Mouse (Mus musculus) CH12.LX (cell line): ENCODE results near the gene Ebf4. TPM values are rescaled to one million over a fixed set of nuclear protein-coding genes. Genes with fewer than 3 reads are reported as not detected.

ENCODE experiments used
- DNase-seq: peaks from one replicate; pipeline ENCODE4 v3.0.0-alpha.2; 2013; ENCODE audit errors: extremely low read depth
- H3K27ac ChIP-seq: 2 replicates; pipeline ENCODE4 v1.5.1; 2012; ENCODE audit warnings: low read depth, mild to moderate bottlenecking, control low read depth, moderate library complexity; ENCODE audit not compliant: insufficient read depth
- H3K27me3 ChIP-seq: replicated peaks from 2 replicates; pipeline ENCODE3; 2012; ENCODE audit warnings: inconsistent platforms
- H3K36me3 ChIP-seq, 2 experiments: replicated peaks in 1 of 2; 2 replicates each; pipeline versions ENCODE3 to v1.6.1; 2012; ENCODE audit warnings: inconsistent platforms in 1 of 2, low read length in 1 of 2, mild to moderate bottlenecking in 1 of 2, mixed read lengths in 1 of 2, moderate library complexity in 1 of 2; ENCODE audit not compliant: control insufficient read depth in 1 of 2, insufficient read depth in 1 of 2
- H3K4me1 ChIP-seq, 2 experiments: 2 replicates each; pipeline ENCODE4 v1.6.1; 2012; ENCODE audit warnings: inconsistent platforms in 1 of 2, moderate library complexity in 1 of 2; ENCODE audit not compliant: insufficient read depth in 2 of 2, control insufficient read depth in 1 of 2
- H3K4me2 ChIP-seq: 2 replicates; pipeline ENCODE4 v1.6.1; 2012; ENCODE audit warnings: low read depth, mild to moderate bottlenecking, control low read depth; ENCODE audit not compliant: poor library complexity, insufficient read depth, severe bottlenecking
- H3K4me3 ChIP-seq, 3 experiments: fragments of 150-350 bp in 1 of 3; sonication (generic) in 1 of 3; replicated peaks in 1 of 3; 2 replicates each; pipeline versions ENCODE3 to v1.5.1; 2011 to 2012; ENCODE audit warnings: low read depth in 2 of 3, low read length in 2 of 3, mild to moderate bottlenecking in 2 of 3, moderate library complexity in 2 of 3, control low read depth in 1 of 3, improper control_type of control experiment in 1 of 3, inconsistent platforms in 1 of 3, mixed read lengths in 1 of 3; ENCODE audit not compliant: poor library complexity in 1 of 3
- H3K79me2 ChIP-seq: replicated peaks from 2 replicates; pipeline ENCODE4 v1.6.1; 2012; ENCODE audit warnings: mild to moderate bottlenecking, moderate library complexity; ENCODE audit not compliant: control insufficient read depth, poor library complexity, insufficient read depth, severe bottlenecking; ENCODE audit errors: extremely low read depth
- H3K9ac ChIP-seq: 2 replicates; pipeline ENCODE4 v1.6.1; 2012; ENCODE audit warnings: low read depth, mild to moderate bottlenecking, control low read depth, moderate library complexity; ENCODE audit not compliant: insufficient read depth
- H3K9me3 ChIP-seq: replicated peaks from 2 replicates; pipeline ENCODE3; 2012; ENCODE audit warnings: low read length, inconsistent platforms, mixed read lengths
- BHLHE40 ChIP-seq: IDR thresholded peaks from 2 replicates; pipeline ENCODE4 v1.6.1; 2011; ENCODE audit warnings: mild to moderate bottlenecking, low read depth, low read length, improper control_type of control experiment
- CTCF ChIP-seq, 2 experiments: IDR thresholded peaks in 1 of 2; conservative IDR thresholded peaks in 1 of 2; 2 replicates each; pipeline ENCODE4 v1.5.1; 2011 to 2012; ENCODE audit warnings: low read depth in 2 of 2, low read length in 2 of 2, improper control_type of control experiment in 1 of 2, inconsistent platforms in 1 of 2, mild to moderate bottlenecking in 1 of 2, moderate library complexity in 1 of 2
- EP300 ChIP-seq: IDR thresholded peaks from 2 replicates; pipeline ENCODE4 v1.6.1; 2011; ENCODE audit warnings: low read length, improper control_type of control experiment
- ETS1 ChIP-seq: conservative IDR thresholded peaks from 2 replicates; pipeline ENCODE4 v1.6.1; 2012; ENCODE audit warnings: low read depth, mild to moderate bottlenecking, inconsistent platforms, low read length, improper control_type of control experiment, moderate library complexity
- GABPA ChIP-seq: IDR thresholded peaks from 2 replicates; pipeline ENCODE4 v1.6.1; 2012; ENCODE audit warnings: low read depth, low read length, improper control_type of control experiment, inconsistent platforms; ENCODE audit not compliant: insufficient replicate concordance
- HCFC1 ChIP-seq: IDR thresholded peaks from 2 replicates; pipeline ENCODE4 v1.6.1; 2012; ENCODE audit warnings: low read depth, mild to moderate bottlenecking, inconsistent platforms, low read length, improper control_type of control experiment
- IRF4 ChIP-seq: IDR thresholded peaks from 2 replicates; pipeline ENCODE4 v1.6.1; 2014; ENCODE audit warnings: low read depth, mild to moderate bottlenecking, inconsistent platforms, low read length, improper control_type of control experiment
- JUN ChIP-seq: IDR thresholded peaks from 2 replicates; pipeline ENCODE4 v1.6.1; 2011; ENCODE audit warnings: low read depth, mild to moderate bottlenecking, low read length, improper control_type of control experiment, moderate library complexity; ENCODE audit not compliant: insufficient read depth
- MAFK ChIP-seq: IDR thresholded peaks from 2 replicates; pipeline ENCODE4 v1.6.1; 2011; ENCODE audit warnings: low read length, improper control_type of control experiment; ENCODE audit not compliant: insufficient replicate concordance
- MYC ChIP-seq: IDR thresholded peaks from 2 replicates; pipeline ENCODE4 v1.6.1; 2011; ENCODE audit warnings: low read depth, mild to moderate bottlenecking, improper control_type of control experiment, low read length
- NELFE ChIP-seq: IDR thresholded peaks from 2 replicates; pipeline ENCODE4 v1.6.1; 2011; ENCODE audit warnings: low read depth, low read length, improper control_type of control experiment
- NRF1 ChIP-seq: IDR thresholded peaks from 2 replicates; pipeline ENCODE4 v1.6.1; 2014; ENCODE audit warnings: low read depth, mild to moderate bottlenecking, inconsistent platforms, low read length, improper control_type of control experiment, moderate library complexity
- POLR2AphosphoS2 ChIP-seq: IDR thresholded peaks from 2 replicates; pipeline ENCODE4 v1.6.1; 2011; ENCODE audit warnings: low read depth, low read length, improper control_type of control experiment
- SMC3 ChIP-seq: IDR thresholded peaks from 2 replicates; pipeline ENCODE4 v1.6.1; 2011; ENCODE audit warnings: low read depth, low read length, improper control_type of control experiment
- TCF12 ChIP-seq: IDR thresholded peaks from 2 replicates; pipeline ENCODE4 v1.6.1; 2014; ENCODE audit warnings: low read depth, mild to moderate bottlenecking, inconsistent platforms, low read length, improper control_type of control experiment
- ZC3H11A ChIP-seq: IDR thresholded peaks from 2 replicates; pipeline ENCODE4 v1.6.1; 2012; ENCODE audit warnings: low read depth, mild to moderate bottlenecking, inconsistent platforms, low read length, improper control_type of control experiment
- ZKSCAN1 ChIP-seq: IDR thresholded peaks from 2 replicates; pipeline ENCODE4 v1.6.1; 2012; ENCODE audit warnings: low read depth, inconsistent platforms, low read length, improper control_type of control experiment, borderline replicate concordance
- ZMIZ1 ChIP-seq: IDR thresholded peaks from 2 replicates; pipeline ENCODE4 v1.6.1; 2012; ENCODE audit warnings: low read depth, mild to moderate bottlenecking, inconsistent platforms, low read length, improper control_type of control experiment
- dilution Hi-C: fragments of 300-500 bp; cut with MboI; formaldehyde crosslinking; loops from 2 replicates; pipeline ENCODE4 v1.14.3; 2020; ENCODE audit warnings: low sequenced_read_pairs; ENCODE audit not compliant: extremely low pct_unique_long_range_greater_than_20kb, extremely low pct_ligation_motif_present
- in situ Hi-C: fragments of 300-500 bp; cut with MboI; formaldehyde crosslinking; loops from 3 replicates; pipeline ENCODE4 v1.14.3; 2019; ENCODE audit warnings: low sequenced_read_pairs, low pct_ligation_motif_present, low pct_unique_long_range_greater_than_20kb, mixed read lengths
- polyA plus RNA-seq: library from polyadenylated mRNA; unstranded; fragments of >175 nt; gene quantifications from 2 replicates; pipeline ENCODE4 v1.2.1, GENCODE M21; 2012; ENCODE audit warnings: low read depth; ENCODE audit not compliant: insufficient read length
- total RNA-seq, 2 experiments: library from RNA; depleted of rRNA; stranded (reverse); fragments of 300-350 nt in 1 of 2; fragments of >200 nt in 1 of 2; gene quantifications; 2 replicates each; pipeline ENCODE4 v1.2.3; 2012 to 2014

Gene Ebf4
- total and polyA plus RNA-seq, 3 experiments, result 0.13 TPM; not detected in 2

DNA sequence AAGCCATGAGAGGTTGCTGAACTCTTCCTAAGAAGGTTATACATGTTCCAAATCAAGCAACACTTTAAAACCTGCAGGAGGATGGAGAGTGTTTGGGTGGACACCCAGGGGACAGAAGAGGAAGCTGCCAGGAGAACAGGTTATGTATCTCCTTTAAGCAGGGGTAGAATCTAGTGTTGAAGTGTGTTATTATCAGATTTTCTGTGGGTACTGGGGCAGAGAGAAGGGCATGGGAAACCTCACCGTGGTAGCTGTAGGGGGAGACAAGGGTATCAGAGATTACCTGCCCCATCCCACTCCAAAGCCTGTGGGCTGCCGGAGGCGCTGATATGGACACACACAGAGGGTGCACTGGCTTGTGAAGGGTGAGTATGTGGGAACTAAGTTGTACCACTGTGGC is 2.0 kb upstream of the Ebf4 start:
- H3K4me3 ChIP-seq, result no peak overlapping the region
- no peaks in the 10 kb centered on the region for H3K9me3 ChIP-seq
- H3K27ac ChIP-seq, result no peak overlapping the region
- H3K4me1 ChIP-seq, result peaks cover 15 to 36% of the 10 kb centered on the region in 2 experiments
- no peak for DNase-seq
- H3K36me3 ChIP-seq, result peaks cover 2 to 8% of the 10 kb centered on the region in 2 experiments
- no peak overlapping the region for H3K9ac ChIP-seq
- H3K27me3 ChIP-seq, result peaks cover 27% of the 10 kb centered on the region
- H3K4me2 ChIP-seq, result no peak overlapping the region
- in situ Hi-C loops, result loop anchor here (10.0 to 25.0 kb wide), 2 partner anchors 72 to 269 kb away; partner anchors contain the start of gene Mrps26
- dilution Hi-C loops, result no loop called here
- no peak for TF ChIP-seq NELFE
- no peak for TF ChIP-seq HCFC1
- TF ChIP-seq NRF1, result no peak
- no peak for TF ChIP-seq EP300
- no peak for TF ChIP-seq BHLHE40
- no peak for TF ChIP-seq POLR2AphosphoS2
- no peak for TF ChIP-seq MYC
- TF ChIP-seq JUN, result no peak
- no peak for TF ChIP-seq ETS1
- TF ChIP-seq ZC3H11A, result no peak
- TF ChIP-seq, all 38 proteins: peak for 0
- no peaks in the 10 kb centered on the region for H3K79me2 ChIP-seq

DNA sequence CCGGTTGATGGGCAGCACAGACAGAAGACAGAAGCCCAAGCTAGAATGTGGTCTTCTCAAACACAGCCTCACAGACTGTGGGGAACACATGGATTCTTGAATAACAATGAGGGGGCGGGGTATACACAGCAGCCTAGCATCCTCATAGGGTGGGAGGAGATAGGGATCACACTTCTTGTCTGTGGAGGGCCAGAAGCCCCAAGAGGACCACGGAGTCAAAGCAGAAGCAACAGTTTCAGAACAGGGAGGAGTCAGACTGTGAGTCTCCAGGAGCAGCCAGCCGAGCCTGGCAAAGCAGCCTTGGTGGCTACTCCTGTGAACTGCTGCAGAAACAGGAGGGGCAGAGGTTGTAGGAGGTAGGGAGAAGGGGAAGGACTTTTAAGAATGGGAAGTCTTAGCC is 1.5 kb upstream of the Ebf4 start:
- no peaks in the 10 kb centered on the region for H3K9me3 ChIP-seq
- DNase-seq, result peak; percentile 67
- peaks cover 15 to 36% of the 10 kb centered on the region in 2 experiments for H3K4me1 ChIP-seq
- no peaks in the 10 kb centered on the region for H3K79me2 ChIP-seq
- in situ Hi-C loops (loop anchor here (10.0 to 25.0 kb wide), 2 partner anchors 71 to 269 kb away; partner anchors contain the start of gene Mrps26), dilution Hi-C loops (no loop called here)
- no peak overlapping the region for H3K9ac ChIP-seq
- H3K4me3 ChIP-seq, result no peak overlapping the region
- TF ChIP-seq MAFK (no peak), GABPA (no peak), TCF12 (no peak), CTCF (conservative IDR thresholded peaks at IDR 0.05 in 1 of 2, IDR thresholded peaks at IDR 0.05 in 1 of 2; ENCODE audit: low read depth in 2 of 2, low read length in 2 of 2) (no peak), ZKSCAN1 (no peak), ZMIZ1 (no peak), SMC3 (no peak), EP300 (no peak), IRF4 (no peak)
- TF ChIP-seq, all 38 proteins: peak for 0
- no peak overlapping the region for H3K4me2 ChIP-seq
- peaks cover 2 to 8% of the 10 kb centered on the region in 2 experiments for H3K36me3 ChIP-seq
- peaks cover 32% of the 10 kb centered on the region for H3K27me3 ChIP-seq
- H3K27ac ChIP-seq, result no peak overlapping the region
